Mouse (Mus musculus) midbrain, embryonic 15.5 days (tissue): ENCODE data around the gene Fam155a. TPM values are rescaled to one million over a fixed set of nuclear protein-coding genes. Genes with fewer than 3 reads are reported as not detected.

Source experiments
- ATAC-seq: fragments of 200-750 bp; cut with Nextera tagmentation; replicated peaks from 2 replicates; pipeline ENCODE4 v1.8.0; 2017; ENCODE audit warnings: moderate TSS enrichment
- H3K27ac ChIP-seq: fragments of 300-500 bp; sonication (generic); 2 replicates; pipeline ENCODE4 v1.5.1; 2015; ENCODE audit warnings: mild to moderate bottlenecking, inconsistent platforms
- H3K27me3 ChIP-seq: fragments of 300-500 bp; sonication (generic); replicated peaks from 2 replicates; pipeline ENCODE4 v1.6.1; 2015; ENCODE audit warnings: inconsistent platforms
- H3K36me3 ChIP-seq: fragments of 300-500 bp; sonication (generic); replicated peaks from 2 replicates; pipeline ENCODE4 v1.6.1; 2015; ENCODE audit warnings: inconsistent platforms
- H3K4me1 ChIP-seq: fragments of 300-500 bp; sonication (generic); 2 replicates; pipeline ENCODE4 v1.6.1; 2015; ENCODE audit warnings: inconsistent platforms
- H3K4me2 ChIP-seq: fragments of 300-500 bp; sonication (generic); 2 replicates; pipeline ENCODE4 v1.6.1; 2015; ENCODE audit warnings: inconsistent platforms, mild to moderate bottlenecking, moderate library complexity
- H3K4me3 ChIP-seq: fragments of 300-500 bp; sonication (generic); 2 replicates; pipeline ENCODE4 v1.5.1; 2015; ENCODE audit warnings: mild to moderate bottlenecking, inconsistent platforms
- H3K9ac ChIP-seq: fragments of 300-500 bp; sonication (generic); 2 replicates; pipeline ENCODE4 v1.6.1; 2015; ENCODE audit warnings: mild to moderate bottlenecking, inconsistent platforms
- H3K9me3 ChIP-seq: fragments of 300-500 bp; sonication (generic); 2 replicates; pipeline ENCODE4 v1.6.1; 2016; ENCODE audit warnings: inconsistent platforms
- WGBS: fragments of 180-500 bp; shearing (Covaris S2); methylation state at CpG from one replicate; pipeline ENCODE4 v1.1.7; 2015; ENCODE audit warnings: mixed read lengths; 5-methylcytosine and 5-hydroxymethylcytosine counted together
- polyA plus RNA-seq: library from polyadenylated mRNA; unstranded; fragments of >200 nt; fragmentation: Nextera tagmentation; extraction: Ambion mirVana; gene quantifications from 2 replicates; pipeline ENCODE4 v1.2.1, GENCODE M21; 2015

Gene Fam155a
- polyA plus RNA-seq, 1 experiment from 2014 or later, result 32.8 TPM

DNA sequence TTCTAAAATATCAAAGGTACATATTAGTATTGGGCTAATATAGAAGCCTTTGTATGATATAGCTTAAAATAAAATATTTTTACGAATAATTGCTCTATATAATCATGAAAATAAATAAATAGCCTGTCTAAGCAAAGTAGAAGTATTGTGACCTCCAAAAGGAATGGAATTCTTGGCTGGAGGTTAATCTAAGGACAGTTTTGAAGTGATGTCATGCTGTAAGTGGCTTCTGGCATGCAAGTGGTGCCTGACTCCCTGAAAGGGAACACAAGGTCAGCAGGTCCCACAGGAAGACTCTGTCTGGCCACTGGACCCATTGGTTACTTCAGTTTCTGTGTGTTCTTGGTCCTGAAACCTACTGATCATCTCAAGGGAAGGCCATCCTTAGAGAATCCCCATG lies 117.3 kb downstream of the Fam155a start:
- Histone ChIP-seq H3K4me2 (no peak overlapping the region), H3K27ac (no peak overlapping the region), H3K36me3 (no peaks in the 10 kb centered on the region), H3K4me3 (no peak overlapping the region), H3K9ac (no peak overlapping the region), H3K9me3 (no peaks in the 10 kb centered on the region), H3K4me1 (no peaks in the 10 kb centered on the region), H3K27me3 (no peaks in the 10 kb centered on the region)
- 45% methylated on average over 1 of the region's 1 CpGs for WGBS
- no peak for ATAC-seq

- Histone ChIP-seq H3K9ac (no peak overlapping the region), H3K4me1 (no peaks in the 10 kb centered on the region), H3K27ac (no peak overlapping the region), H3K9me3 (no peaks in the 10 kb centered on the region), H3K4me2 (no peak overlapping the region), H3K36me3 (no peaks in the 10 kb centered on the region), H3K4me3 (no peak overlapping the region), H3K27me3 (no peaks in the 10 kb centered on the region)
- ATAC-seq, result no peak
- WGBS, result 85% methylated on average over 2 of the region's 2 CpGs
Observed at GRCm38 (mm10) chr8:9638162-9638561, 132.8 kb downstream of the Fam155a start.

GRCm38 (mm10) chr8:9635240-9635639 lies 135.7 kb downstream of the Fam155a start:
- no peak for ATAC-seq
- WGBS, result 83% methylated on average over 5 of the region's 5 CpGs
- H3K27ac ChIP-seq, result no peak overlapping the region
- no peaks in the 10 kb centered on the region for H3K27me3 ChIP-seq
- H3K4me1 ChIP-seq, result no peaks in the 10 kb centered on the region
- H3K4me3 ChIP-seq, result no peak overlapping the region
- no peaks in the 10 kb centered on the region for H3K36me3 ChIP-seq
- H3K9ac ChIP-seq, result no peak overlapping the region
- H3K4me2 ChIP-seq, result no peak overlapping the region
- H3K9me3 ChIP-seq, result no peaks in the 10 kb centered on the region

GRCm38 (mm10) chr8:9607086-9607701 lies 163.8 kb downstream of the Fam155a start:
- Histone ChIP-seq H3K4me1 (peaks cover 14% of the 10 kb centered on the region; the same call in 1 of the 2 replicates), H3K9me3 (no peaks in the 10 kb centered on the region), H3K27me3 (no peaks in the 10 kb centered on the region), H3K27ac (no peak overlapping the region), H3K4me3 (no peak overlapping the region), H3K4me2 (no peak overlapping the region), H3K36me3 (no peaks in the 10 kb centered on the region), H3K9ac (no peak overlapping the region)
- ATAC-seq, result no peak
- 84% methylated on average over 6 of the region's 6 CpGs for WGBS

- H3K4me1 ChIP-seq, result 0 out of 2 replicates have a peak, but pooled peaks cover 3% of the 10 kb centered on the region
- no peak overlapping the region for H3K4me3 ChIP-seq
- H3K9ac ChIP-seq, result no peak overlapping the region
- H3K4me2 ChIP-seq, result no peak overlapping the region
- no peaks in the 10 kb centered on the region for H3K9me3 ChIP-seq
- WGBS, result 46% methylated on average over 3 of the region's 3 CpGs
- H3K27ac ChIP-seq, result no peak overlapping the region
- no peaks in the 10 kb centered on the region for H3K27me3 ChIP-seq
- no peak for ATAC-seq
- H3K36me3 ChIP-seq, result no peaks in the 10 kb centered on the region
Observed at GRCm38 (mm10) chr8:9596003-9596402, 175.0 kb downstream of the Fam155a start.

DNA sequence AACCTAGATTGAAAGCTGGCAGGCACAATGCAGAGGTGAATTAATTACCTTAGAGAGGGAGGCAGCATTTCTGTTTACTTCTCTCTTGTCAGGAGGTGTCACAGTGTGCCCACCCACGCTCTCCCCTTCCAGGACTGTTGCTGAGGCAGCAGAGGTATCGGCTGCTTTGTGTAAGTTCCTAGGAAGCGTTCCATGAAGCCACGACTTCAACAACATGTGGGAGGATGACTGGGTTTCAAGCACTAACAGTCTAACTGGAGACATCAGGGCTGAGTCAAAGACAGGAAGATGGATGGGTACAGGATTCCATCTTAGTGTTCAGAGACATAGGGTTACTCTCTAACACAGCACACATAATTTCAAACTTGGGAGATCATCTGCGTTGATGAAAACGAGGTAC lies 189.1 kb downstream of the Fam155a start:
- no peaks in the 10 kb centered on the region for H3K27me3 ChIP-seq
- no peak overlapping the region for H3K27ac ChIP-seq
- H3K9me3 ChIP-seq, result no peaks in the 10 kb centered on the region
- H3K4me1 ChIP-seq, result no peaks in the 10 kb centered on the region
- H3K4me3 ChIP-seq, result no peak overlapping the region
- 77% methylated on average over 6 of the region's 6 CpGs for WGBS
- no peak overlapping the region for H3K9ac ChIP-seq
- no peaks in the 10 kb centered on the region for H3K36me3 ChIP-seq
- no peak overlapping the region for H3K4me2 ChIP-seq
- no peak for ATAC-seq

- Histone ChIP-seq H3K9ac (no peak overlapping the region), H3K4me1 (no peaks in the 10 kb centered on the region), H3K4me2 (no peak overlapping the region), H3K4me3 (no peak overlapping the region), H3K36me3 (no peaks in the 10 kb centered on the region), H3K27ac (no peak overlapping the region), H3K9me3 (no peaks in the 10 kb centered on the region), H3K27me3 (no peaks in the 10 kb centered on the region)
- 19% methylated on average over 3 of the region's 3 CpGs for WGBS
- ATAC-seq, result no peak
Observed at GRCm38 (mm10) chr8:9580192-9580591, 190.8 kb downstream of the Fam155a start.

DNA sequence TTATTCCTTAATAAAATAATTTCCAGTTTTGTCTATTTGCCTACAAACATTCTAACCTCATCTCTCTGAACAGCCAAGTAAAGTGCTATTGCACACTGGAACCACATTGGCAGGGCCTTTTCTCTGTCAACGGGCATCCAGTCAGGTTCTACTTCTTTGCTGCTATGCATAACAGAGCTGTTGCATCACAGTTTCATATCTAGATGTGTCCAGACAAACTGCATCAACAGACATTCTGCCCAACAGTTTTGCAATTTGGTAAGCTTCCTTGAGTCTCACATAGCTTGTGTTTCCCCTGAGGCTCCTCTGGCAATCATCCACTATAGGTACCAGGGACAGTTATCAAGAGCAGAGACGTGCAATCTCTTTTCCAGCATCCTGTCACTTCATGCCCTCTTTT lies 199.0 kb downstream of the Fam155a start:
- ATAC-seq, result no peak
- H3K4me1 ChIP-seq, result no peaks in the 10 kb centered on the region
- H3K4me2 ChIP-seq, result no peak overlapping the region
- no peak overlapping the region for H3K4me3 ChIP-seq
- H3K9me3 ChIP-seq, result no peaks in the 10 kb centered on the region
- 74% methylated on average over 2 of the region's 2 CpGs for WGBS
- no peaks in the 10 kb centered on the region for H3K27me3 ChIP-seq
- H3K9ac ChIP-seq, result no peak overlapping the region
- no peak overlapping the region for H3K27ac ChIP-seq
- no peaks in the 10 kb centered on the region for H3K36me3 ChIP-seq

GRCm38 (mm10) chr8:9569516-9570170 lies 201.3 kb downstream of the Fam155a start:
- Histone ChIP-seq H3K9ac (no peak overlapping the region), H3K4me3 (no peak overlapping the region), H3K4me1 (no peaks in the 10 kb centered on the region), H3K9me3 (no peaks in the 10 kb centered on the region), H3K27ac (no peak overlapping the region), H3K27me3 (no peaks in the 10 kb centered on the region), H3K36me3 (no peaks in the 10 kb centered on the region), H3K4me2 (no peak overlapping the region)
- WGBS, result 81% methylated on average over 4 of the region's 4 CpGs
- ATAC-seq, result peak; percentile 48; the same call in 1 of the 2 replicates

GRCm38 (mm10) chr8:9549199-9549598 lies 221.8 kb downstream of the Fam155a start:
- WGBS, result 77% methylated on average over 3 of the region's 3 CpGs
- Histone ChIP-seq H3K36me3 (no peaks in the 10 kb centered on the region), H3K4me1 (peaks cover 25% of the 10 kb centered on the region), H3K9me3 (no peaks in the 10 kb centered on the region), H3K4me2 (no peak overlapping the region), H3K27me3 (no peaks in the 10 kb centered on the region), H3K27ac (no peak overlapping the region), H3K4me3 (no peak overlapping the region), H3K9ac (no peak overlapping the region)
- ATAC-seq, result no peak

- Histone ChIP-seq H3K27ac (peak overlapping the region; percentile 56; the same call in 1 of the 2 replicates), H3K4me1 (peaks cover 25% of the 10 kb centered on the region), H3K4me3 (no peak overlapping the region), H3K9ac (no peak overlapping the region), H3K4me2 (no peak overlapping the region), H3K36me3 (no peaks in the 10 kb centered on the region), H3K9me3 (no peaks in the 10 kb centered on the region), H3K27me3 (no peaks in the 10 kb centered on the region)
- 27% methylated on average over 2 of the region's 2 CpGs for WGBS
- peak; percentile 57; the same call in 1 of the 2 replicates for ATAC-seq
Observed at GRCm38 (mm10) chr8:9547558-9547954, 223.4 kb downstream of the Fam155a start.

GRCm38 (mm10) chr8:9546919-9547557 lies 223.9 kb downstream of the Fam155a start:
- H3K27me3 ChIP-seq, result no peaks in the 10 kb centered on the region
- peak; percentile 78 for ATAC-seq
- H3K36me3 ChIP-seq, result no peaks in the 10 kb centered on the region
- peak overlapping the region; percentile 4; the same call in 1 of the 2 replicates for H3K4me2 ChIP-seq
- peaks cover 25% of the 10 kb centered on the region for H3K4me1 ChIP-seq
- H3K9me3 ChIP-seq, result no peaks in the 10 kb centered on the region
- no peak overlapping the region for H3K9ac ChIP-seq
- no peak overlapping the region for H3K4me3 ChIP-seq
- H3K27ac ChIP-seq, result peak overlapping the region; percentile 73
- 31% methylated on average over 6 of the region's 6 CpGs for WGBS
